Mouse (Mus musculus) cortical plate, adult 2 months (tissue): ENCODE measurements around the gene Cnn1.

ENCODE experiments used
- CTCF ChIP-seq: fragments of 200-500 bp; IDR thresholded peaks from 2 replicates; pipeline ENCODE4 v1.5.1; 2011; ENCODE audit warnings: mild to moderate bottlenecking, control low read depth, low read length; ENCODE audit not compliant: insufficient read depth; ENCODE audit errors: extremely low read depth
- POLR2A ChIP-seq: fragments of 200-500 bp; IDR thresholded peaks from 2 replicates; pipeline ENCODE4 v1.6.1; 2011; ENCODE audit warnings: mild to moderate bottlenecking, low read length, control low read depth; ENCODE audit not compliant: insufficient read depth; ENCODE audit errors: extremely low read depth

DNA sequence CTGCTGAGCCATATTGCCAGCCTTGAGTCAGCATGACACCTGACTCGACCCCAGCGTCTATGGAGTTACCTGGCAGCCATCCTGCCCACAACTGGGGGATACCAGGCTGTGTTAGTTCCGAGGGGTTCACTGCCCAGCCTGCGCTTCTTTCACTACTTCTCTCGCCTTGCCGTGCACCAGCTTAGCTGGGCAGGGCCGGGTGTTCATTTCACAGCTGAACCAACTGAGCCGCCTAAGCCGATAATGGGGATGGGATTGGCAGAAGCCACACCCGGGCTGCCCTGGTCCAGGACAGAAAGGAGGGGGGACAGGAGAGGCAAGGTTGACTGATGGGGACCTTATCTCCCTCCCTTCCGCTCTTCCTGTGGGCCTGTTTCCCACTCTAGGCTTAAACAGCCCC lies 49.7 kb upstream of the Cnn1 start:
- TF ChIP-seq CTCF (no peak), POLR2A (no peak)
